Mouse (Mus musculus) neutrophil, adult 5-6 weeks (primary cell): ENCODE measurements around the gene Etl4. TPM values are rescaled to one million over a fixed set of nuclear protein-coding genes. Genes with fewer than 3 reads are reported as not detected.

ENCODE experiments used
- ATAC-seq: fragments of 151-379, 151-347 bp; 2 replicates; pipeline ENCODE4 v1.8.0; 2017; ENCODE audit warnings: mild to moderate bottlenecking, moderate TSS enrichment; ENCODE audit not compliant: insufficient number of reproducible peaks, poor library complexity, low FRiP score, severe bottlenecking; ENCODE audit errors: extremely low read depth
- total RNA-seq: library from RNA; stranded (forward); fragments of 200-1000 nt; gene quantifications from 2 replicates; pipeline ENCODE4 v1.2.3, GENCODE M21; 2017

The Etl4 gene
- total RNA-seq, 1 experiment from 2014 or later: 0.35 TPM

GRCm38 (mm10) chr2:20542286-20542685, 632.7 kb downstream of the Etl4 start:
- no peak for ATAC-seq

GRCm38 (mm10) chr2:20545624-20546023, 636.0 kb downstream of the Etl4 start:
- ATAC-seq: no peak

- no peak for ATAC-seq
These were observed 637.1 kb downstream of the Etl4 start for GRCm38 (mm10) chr2:20546496-20547348.

GRCm38 (mm10) chr2:20547349-20547677, 637.7 kb downstream of the Etl4 start:
- ATAC-seq: no peak

GRCm38 (mm10) chr2:20547686-20548624, 638.4 kb downstream of the Etl4 start:
- ATAC-seq: no peak

GRCm38 (mm10) chr2:20549065-20549464, 639.5 kb downstream of the Etl4 start:
- ATAC-seq: no peak

DNA sequence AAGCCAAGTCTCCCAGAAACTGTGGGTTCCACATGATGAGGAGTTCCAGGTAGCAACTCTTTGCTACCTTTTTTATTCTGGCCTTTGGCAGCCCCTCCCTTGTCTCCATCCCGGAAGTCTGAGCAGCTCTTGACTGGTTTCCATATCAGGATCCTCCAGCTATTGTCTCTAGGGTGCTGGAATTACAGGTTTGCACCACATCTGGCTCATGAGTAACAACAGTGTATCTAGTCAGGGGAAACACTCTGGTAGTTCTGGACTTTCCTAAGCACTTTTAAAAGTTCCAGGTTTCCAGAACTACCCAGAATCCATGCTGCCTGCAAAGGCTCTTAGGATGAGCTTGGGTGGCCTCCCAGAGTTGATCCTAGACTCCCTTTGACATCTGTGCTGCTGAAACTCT, 640.4 kb downstream of the Etl4 start:
- no peak for ATAC-seq

DNA sequence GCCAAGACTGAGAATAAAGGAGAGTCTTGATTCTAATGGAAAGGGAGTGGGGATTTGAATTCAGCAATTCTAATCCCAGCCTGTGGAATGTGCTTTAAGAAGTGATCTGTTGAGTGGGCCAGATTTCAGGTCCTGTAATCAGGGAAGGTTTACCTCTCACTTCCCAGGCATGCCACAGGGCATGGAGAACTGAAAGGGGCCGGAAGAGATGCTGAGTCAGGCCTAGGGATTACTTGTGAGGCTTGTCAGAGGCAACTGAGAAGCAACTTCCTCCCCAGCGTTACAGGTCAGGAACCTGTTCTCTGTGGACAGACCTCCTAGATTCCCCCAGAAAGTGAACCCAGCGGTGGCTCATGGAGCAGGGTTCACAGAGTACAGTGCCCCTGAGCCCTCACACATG, 646.1 kb downstream of the Etl4 start:
- no peak for ATAC-seq

DNA sequence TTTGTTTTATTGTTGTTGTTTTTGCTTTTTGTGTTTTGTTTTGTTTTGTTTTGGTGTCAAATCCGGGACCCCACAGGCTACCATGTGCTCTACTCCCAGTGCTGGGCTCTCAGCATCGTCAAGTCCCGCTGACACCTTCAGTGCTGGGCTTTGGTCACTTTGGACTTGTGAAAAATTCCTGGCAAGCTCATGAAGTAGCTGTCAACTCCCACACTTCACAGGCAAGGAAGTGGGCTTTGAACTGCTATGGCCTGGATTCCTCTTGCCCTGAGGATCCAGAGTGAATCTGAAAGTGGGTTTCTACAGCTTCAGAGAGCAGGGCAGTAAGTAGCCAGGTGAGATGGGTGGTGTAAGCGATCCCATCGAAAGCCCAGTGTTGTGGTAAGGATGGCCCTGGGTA, 649.5 kb downstream of the Etl4 start:
- ATAC-seq: no peak

- ATAC-seq: no peak
These were observed 650.1 kb downstream of the Etl4 start for GRCm38 (mm10) chr2:20559723-20560122.

- ATAC-seq: no peak
These were observed 651.0 kb downstream of the Etl4 start for GRCm38 (mm10) chr2:20560581-20560980.

DNA sequence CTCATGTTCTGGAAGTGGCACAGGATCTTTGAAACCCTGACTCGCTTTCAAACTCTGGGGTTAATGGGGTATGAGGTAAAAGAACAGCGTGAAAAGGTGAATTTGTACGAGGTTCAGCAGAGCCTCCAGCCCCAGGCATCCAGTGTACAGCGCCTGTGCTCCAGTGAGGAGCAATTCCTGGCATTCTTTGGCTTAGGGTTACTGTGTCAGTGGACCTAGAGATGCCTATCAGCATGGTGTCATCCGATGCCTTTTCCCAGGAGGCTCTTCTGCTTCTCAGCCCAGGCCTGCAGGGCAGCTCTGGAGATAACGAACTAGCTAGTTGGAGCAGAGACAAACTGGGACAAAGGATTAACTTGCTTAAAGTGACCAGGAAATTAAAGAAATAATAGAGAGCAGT, 653.5 kb downstream of the Etl4 start:
- ATAC-seq: no peak

- ATAC-seq: no peak
These were observed 658.9 kb downstream of the Etl4 start for GRCm38 (mm10) chr2:20568456-20568855.

GRCm38 (mm10) chr2:20571940-20572339, 662.4 kb downstream of the Etl4 start:
- no peak for ATAC-seq

DNA sequence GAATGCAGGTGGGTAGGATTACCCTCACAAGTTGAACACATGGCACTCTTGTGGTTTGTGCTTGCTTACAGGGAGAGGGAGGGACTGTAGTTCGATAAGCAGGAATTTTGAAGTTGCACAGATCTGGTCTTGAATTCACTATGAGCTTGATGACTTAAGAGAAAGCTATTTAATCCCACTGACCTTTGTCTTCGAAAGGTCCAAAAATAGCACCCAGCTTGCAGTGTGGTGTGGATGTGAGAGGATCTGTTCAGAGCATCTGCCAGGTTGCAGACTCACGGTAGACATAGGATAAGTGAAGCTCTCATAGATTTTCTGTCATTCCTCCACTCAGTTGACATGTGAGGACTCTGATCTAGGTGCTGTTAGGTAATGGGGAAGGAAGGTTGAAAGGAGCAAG, 670.8 kb downstream of the Etl4 start:
- ATAC-seq: no peak

DNA sequence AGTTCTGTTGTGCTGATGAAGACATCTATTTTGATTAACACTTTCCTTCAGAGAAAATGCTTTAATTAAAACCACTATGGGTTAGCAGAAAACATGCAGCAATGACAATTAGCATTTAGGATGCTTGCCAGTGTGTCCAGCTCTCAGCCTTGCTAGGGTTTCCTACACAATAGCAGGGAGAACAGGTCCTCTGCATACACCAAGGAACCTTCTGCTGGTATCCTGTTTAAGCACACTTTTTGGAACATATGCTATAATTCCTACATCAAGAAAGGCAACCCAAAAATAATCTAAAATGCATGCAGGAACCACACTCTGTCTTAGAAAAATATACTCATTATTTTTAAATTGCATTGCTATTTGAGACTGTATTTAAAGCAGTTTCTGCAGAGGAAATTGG, 673.5 kb downstream of the Etl4 start:
- ATAC-seq: no peak

DNA sequence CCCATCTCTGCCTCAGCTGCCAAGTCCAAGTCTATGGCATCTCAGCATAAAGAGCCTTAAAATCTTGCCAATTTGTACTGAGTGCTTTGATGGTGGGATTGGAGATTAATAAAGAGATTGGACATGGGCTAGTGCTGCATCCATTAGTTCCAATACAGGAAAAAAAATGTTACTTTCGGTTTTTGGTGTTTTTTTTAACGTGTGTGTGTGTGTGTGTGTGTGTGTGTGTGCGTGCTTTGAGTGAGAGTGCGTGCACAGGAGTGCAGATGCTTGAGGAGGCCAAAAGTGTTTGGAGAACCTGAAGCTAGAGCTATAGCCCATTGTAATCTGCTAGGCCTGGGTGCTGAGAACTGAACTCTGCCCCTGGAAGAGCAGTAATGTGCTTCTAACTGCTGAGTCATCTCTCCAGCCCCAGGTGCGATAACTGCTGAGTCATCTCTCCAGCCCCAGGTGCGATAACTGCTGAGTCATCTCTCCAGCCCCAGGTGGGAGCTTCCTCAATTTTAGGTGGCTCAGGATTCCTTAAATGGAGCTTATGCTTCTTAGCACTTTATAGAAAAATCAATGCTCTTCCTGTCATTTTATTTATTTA, 674.1 kb downstream of the Etl4 start:
- ATAC-seq: no peak

DNA sequence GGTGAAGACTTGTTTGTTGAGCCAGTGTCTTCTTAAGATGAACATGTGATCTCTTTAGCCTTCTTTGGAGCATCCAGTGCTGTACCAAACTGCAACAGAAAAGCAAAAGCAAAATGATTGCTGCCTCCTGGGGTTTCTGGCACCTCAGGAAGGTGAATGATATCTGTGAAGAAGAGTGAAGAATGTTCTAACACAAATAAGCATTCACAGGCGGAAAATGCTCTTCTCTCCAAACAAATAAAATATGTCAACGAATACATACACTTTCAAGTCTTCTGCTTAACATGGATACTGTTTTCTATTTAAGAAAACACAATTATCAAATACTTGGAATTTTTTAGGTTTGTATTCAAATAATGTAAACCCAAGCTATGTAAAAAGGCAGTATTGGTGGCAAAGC, 678.3 kb downstream of the Etl4 start:
- ATAC-seq: no peak

DNA sequence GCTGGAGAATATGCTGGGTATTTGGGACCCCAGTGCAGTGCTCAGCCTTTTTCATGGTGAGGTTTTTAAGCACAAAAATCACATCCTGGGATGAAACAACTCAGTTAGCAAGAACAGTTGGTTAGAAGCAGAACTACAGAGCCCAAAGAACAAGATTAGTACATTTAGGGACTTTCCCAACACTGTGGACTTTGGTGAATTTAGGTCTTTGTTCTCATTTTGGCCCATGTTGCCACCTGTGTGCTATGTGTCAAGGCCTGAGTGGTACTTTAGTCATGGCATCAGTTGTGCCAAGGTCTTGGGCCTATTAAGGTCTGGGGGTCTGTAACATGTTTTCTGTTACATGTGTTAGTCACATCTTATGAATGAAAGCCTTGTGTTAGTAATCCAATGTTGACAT, 679.1 kb downstream of the Etl4 start:
- no peak for ATAC-seq

DNA sequence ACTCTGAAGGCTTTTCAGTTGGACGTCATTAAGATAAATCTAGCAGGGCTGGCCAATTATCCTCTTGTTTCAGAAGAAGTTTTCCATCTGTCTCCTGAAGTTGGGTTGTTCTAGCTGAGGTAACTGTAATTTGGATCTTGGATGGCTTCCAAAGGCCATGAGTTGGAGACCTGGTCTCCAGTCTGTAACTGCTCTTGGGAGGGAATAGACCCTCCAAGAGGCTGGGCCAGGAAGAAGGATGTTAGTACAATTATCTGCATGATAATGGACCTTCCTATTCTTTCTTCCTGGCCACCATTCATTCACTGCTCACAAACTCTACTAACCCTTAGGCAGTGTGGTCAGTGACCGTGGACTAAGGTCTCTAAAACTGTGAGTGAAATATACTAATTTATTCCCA, 684.5 kb downstream of the Etl4 start:
- no peak for ATAC-seq
